Mouse (Mus musculus): ENCODE results near the gene Ubl5. TPM values are rescaled to one million over a fixed set of nuclear protein-coding genes. Genes with fewer than 3 reads are reported as not detected.
"Not testable (repeated sequence)": the region's sequence is repeated elsewhere in the genome, so short reads cannot be mapped to it uniquely, and the experiment has no call there.

The Ubl5 gene
- polyA plus RNA-seq, 1 experiment: 316 TPM

DNA sequence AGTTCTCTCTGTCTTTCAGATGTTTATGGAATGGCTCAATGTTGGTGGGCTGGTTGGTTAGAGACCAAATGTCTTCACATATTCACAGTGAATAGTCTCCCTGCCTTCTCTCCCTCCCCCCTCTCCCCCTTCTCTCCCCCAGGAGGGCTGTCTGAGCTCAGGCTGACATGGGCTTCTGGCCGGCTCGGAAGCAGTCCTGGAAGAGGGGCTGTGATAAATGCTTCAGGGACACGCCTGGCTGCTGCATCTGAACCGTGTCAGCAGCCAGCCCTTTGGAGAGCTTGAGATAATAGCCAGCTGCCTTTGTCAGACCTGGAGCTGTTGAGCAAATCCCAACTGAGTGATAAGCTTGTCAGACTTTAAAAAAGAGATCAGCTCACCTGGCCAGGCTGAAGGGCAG, 47.2 kb downstream of the Ubl5 start:
- TF ChIP-seq POLR2A (IDR thresholded peaks at IDR 0.05; ENCODE audit: borderline replicate concordance, low read depth, low read length) (no peak), CTCF (IDR thresholded peaks at IDR 0.05; ENCODE audit: low read depth, low read length) (no peak)
- peaks cover 14% of the 10 kb centered on the region for H3K4me1 ChIP-seq (ENCODE audit: control insufficient read depth, insufficient read depth, low read length)
- H3K4me3 ChIP-seq (ENCODE audit: insufficient read depth, low read length): no peak overlapping the region
- H3K27ac ChIP-seq (ENCODE audit: insufficient read depth, low read depth, low read length): no peak overlapping the region

DNA sequence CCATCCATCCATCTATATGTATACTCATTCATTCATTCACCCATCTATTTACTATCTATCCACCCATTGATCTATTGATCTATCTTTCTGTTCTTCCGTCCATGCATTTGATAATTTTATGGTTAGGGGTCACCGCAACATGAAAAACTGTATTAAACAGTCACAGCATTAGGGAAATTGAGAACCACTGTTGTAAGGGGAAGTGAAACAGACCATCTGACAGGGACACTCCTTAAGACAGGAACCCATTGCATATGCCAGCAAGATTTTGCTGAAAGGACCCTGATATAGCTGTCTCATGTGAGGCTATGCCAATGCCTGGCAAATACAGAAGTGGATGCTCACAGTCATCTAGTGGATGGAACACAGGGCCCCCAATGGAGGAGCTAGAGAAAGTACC, 47.8 kb downstream of the Ubl5 start:
- H3K4me3 ChIP-seq (ENCODE audit: insufficient read depth, low read length); H3K27ac ChIP-seq (ENCODE audit: insufficient read depth, low read depth, low read length): not testable (repeated sequence)
- H3K4me1 ChIP-seq (ENCODE audit: control insufficient read depth, insufficient read depth, low read length): peaks cover 14% of the 10 kb centered on the region

DNA sequence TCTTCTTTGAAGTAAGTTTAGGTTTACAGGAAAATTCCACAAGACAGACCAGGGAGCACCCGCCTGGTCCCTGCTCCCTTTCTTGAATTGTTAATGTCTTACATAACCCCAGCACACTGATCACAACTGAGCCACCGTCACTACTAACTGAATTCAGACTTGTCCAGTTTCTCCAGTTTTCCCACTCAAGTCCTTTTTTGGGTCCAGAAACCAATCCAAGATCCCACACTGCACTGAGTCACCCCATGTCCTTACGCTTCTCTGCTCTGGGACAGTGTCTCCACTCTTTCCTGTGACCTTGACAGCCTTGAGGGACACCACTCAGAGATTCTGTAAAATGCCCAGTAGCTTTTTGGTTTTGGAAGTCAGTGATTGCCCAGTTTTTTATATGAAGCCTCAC, 50.2 kb downstream of the Ubl5 start:
- TF ChIP-seq POLR2A (IDR thresholded peaks at IDR 0.05; ENCODE audit: borderline replicate concordance, low read depth, low read length) (no peak), CTCF (IDR thresholded peaks at IDR 0.05; ENCODE audit: low read depth, low read length) (no peak)
- Histone ChIP-seq H3K4me1 (ENCODE audit: control insufficient read depth, insufficient read depth, low read length) (peaks cover 25% of the 10 kb centered on the region), H3K4me3 (ENCODE audit: insufficient read depth, low read length) (no peak overlapping the region)

GRCm38 (mm10) chr9:20694721-20695235, 52.1 kb downstream of the Ubl5 start:
- Histone ChIP-seq H3K4me1 (ENCODE audit: control insufficient read depth, insufficient read depth, low read length) (peaks cover 24% of the 10 kb centered on the region), H3K4me3 (ENCODE audit: insufficient read depth, low read length) (no peak overlapping the region), H3K27ac (ENCODE audit: insufficient read depth, low read depth, low read length) (no peak overlapping the region)
- TF ChIP-seq CTCF (IDR thresholded peaks at IDR 0.05; ENCODE audit: low read depth, low read length): no peak

More for the DNA sequence above, 50.2 kb downstream of the Ubl5 start:
- H3K27ac ChIP-seq (ENCODE audit: insufficient read depth, low read depth, low read length): no peak overlapping the region

DNA sequence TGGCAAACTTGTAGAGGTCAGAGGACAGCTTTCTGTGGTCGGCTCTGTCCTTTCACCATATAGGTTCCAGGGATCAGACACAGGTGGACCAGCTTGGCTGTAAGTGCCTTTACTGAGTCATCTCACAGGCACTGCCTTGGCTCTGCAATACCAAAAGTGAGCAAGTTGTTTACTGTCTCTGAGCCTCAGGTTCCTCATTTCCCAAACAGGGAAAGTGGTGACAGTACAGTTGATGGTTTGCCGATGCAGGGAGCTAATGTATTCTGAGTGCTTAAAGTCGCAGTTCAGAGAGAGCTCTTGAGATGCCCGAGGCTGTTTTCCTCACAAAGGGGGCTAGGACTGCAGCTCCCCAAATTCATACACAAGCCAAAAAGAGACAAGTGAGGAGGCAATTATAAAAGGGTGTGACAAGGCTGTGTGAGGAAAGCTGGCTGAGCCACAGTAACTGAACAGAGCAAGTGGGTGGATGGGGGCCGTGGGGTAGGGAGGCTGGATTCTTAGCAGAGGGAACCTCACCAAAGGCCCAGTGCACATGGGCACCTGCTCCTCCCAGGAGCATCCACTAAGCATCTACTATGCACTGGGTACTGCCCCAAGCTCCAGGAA, 53.5 kb downstream of the Ubl5 start:
- Histone ChIP-seq H3K4me3 (ENCODE audit: insufficient read depth, low read length) (no peak overlapping the region), H3K27ac (ENCODE audit: insufficient read depth, low read depth, low read length) (no peak overlapping the region), H3K4me1 (ENCODE audit: control insufficient read depth, insufficient read depth, low read length) (peaks cover 17% of the 10 kb centered on the region)
- TF ChIP-seq CTCF (IDR thresholded peaks at IDR 0.05; ENCODE audit: low read depth, low read length) (no peak), POLR2A (IDR thresholded peaks at IDR 0.05; ENCODE audit: borderline replicate concordance, low read depth, low read length) (no peak)

Other genes with a start within 250 kb of the Ubl5 start
- gene Zfp26, start 182.7 kb upstream of the Ubl5 start, polyA plus RNA-seq (2012; ENCODE audit: insufficient read depth, insufficient read length, missing spikeins): 13.8 and 15.5 TPM in 2 replicates
- gene Zfp426, start 150.1 kb upstream of the Ubl5 start, polyA plus RNA-seq (2012; ENCODE audit: insufficient read depth, insufficient read length, missing spikeins): 14.7 and 15.7 TPM in 2 replicates
- gene Zfp266, start 121.5 kb upstream of the Ubl5 start, polyA plus RNA-seq (2012; ENCODE audit: insufficient read depth, insufficient read length, missing spikeins): 16.1 and 20.6 TPM in 2 replicates
- 7.4 and 7.5 TPM in 2 replicates for gene Zfp846, start 61.6 kb upstream of the Ubl5 start, polyA plus RNA-seq (2012; ENCODE audit: insufficient read depth, insufficient read length, missing spikeins)
- 15.7 and 16.7 TPM in 2 replicates for gene Fbxl12, start 1.9 kb downstream of the Ubl5 start, polyA plus RNA-seq (2012; ENCODE audit: insufficient read depth, insufficient read length, missing spikeins)
- 11.4 and 11.5 TPM in 2 replicates for gene Pin1, start 9.2 kb downstream of the Ubl5 start, polyA plus RNA-seq (2012; ENCODE audit: insufficient read depth, insufficient read length, missing spikeins)
- gene Olfm2, start 103.5 kb downstream of the Ubl5 start, polyA plus RNA-seq (2012; ENCODE audit: insufficient read depth, insufficient read length, missing spikeins): not detected in 2 replicates
- 0.15 and 0.31 TPM in 2 replicates for gene Col5a3, start 172.2 kb downstream of the Ubl5 start, polyA plus RNA-seq (2012; ENCODE audit: insufficient read depth, insufficient read length, missing spikeins)
- not detected in 2 replicates for gene Rdh8, start 175.6 kb downstream of the Ubl5 start, polyA plus RNA-seq (2012; ENCODE audit: insufficient read depth, insufficient read length, missing spikeins)
- 19.9 and 23.5 TPM in 2 replicates for gene A230050P20Rik, start 225.8 kb downstream of the Ubl5 start, polyA plus RNA-seq (2012; ENCODE audit: insufficient read depth, insufficient read length, missing spikeins)
- 1.4 and 1.7 TPM in 2 replicates for gene Angptl6, start 236.8 kb downstream of the Ubl5 start, polyA plus RNA-seq (2012; ENCODE audit: insufficient read depth, insufficient read length, missing spikeins)
- gene Ppan, start 245.3 kb downstream of the Ubl5 start, polyA plus RNA-seq (2012; ENCODE audit: insufficient read depth, insufficient read length, missing spikeins): 9.2 and 11.9 TPM in 2 replicates